Mouse (Mus musculus) ES-Bruce4 (cell line): ENCODE measurements around the gene Spsb4.

Source experiments
- CTCF ChIP-seq: IDR thresholded peaks from one replicate; pipeline ENCODE4 v1.8.1; 2011; ENCODE audit warnings: low read depth, low read length
- POLR2A ChIP-seq: IDR thresholded peaks from one replicate; pipeline ENCODE4 v1.8.1; 2011; ENCODE audit warnings: low read length; ENCODE audit not compliant: insufficient read depth

GRCm38 (mm10) chr9:96994733-96995132 lies 23.9 kb downstream of the Spsb4 start:
- no peak for TF ChIP-seq CTCF
- TF ChIP-seq POLR2A = no peak
